In the genomic region with DNA sequence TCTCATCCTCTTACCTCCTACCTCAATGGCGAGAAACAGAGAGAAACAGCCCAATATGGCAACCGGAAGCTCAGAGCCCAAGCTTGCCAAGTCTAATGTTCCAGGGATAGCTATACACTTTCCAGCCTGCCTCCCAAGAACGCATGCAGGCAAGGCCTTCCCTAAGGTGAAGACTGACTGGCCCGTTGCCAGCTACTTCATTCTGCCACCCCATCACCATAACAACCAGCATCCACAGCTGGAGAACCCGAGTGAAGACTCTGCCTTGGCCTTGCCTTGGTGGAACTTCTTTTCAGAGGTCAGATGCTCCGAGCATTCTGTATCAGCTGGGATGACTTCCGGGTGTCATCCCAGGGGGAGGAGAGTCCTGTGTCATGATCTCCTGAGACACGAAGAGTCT, we compare ENCODE assay signal across 19 mouse cellular contexts.
"Had no signal": no experiment of that assay in that cellular context is flagged by ENCODE, and none has a peak within 500 bp of the region (broad histone marks: within the 10 kb centered on the region; RNA-seq: fewer than 3 reads in every experiment).

No protein-coding gene starts in this region.

- H3K27me3 ChIP-seq: kidney, embryonic 15.5 days; limb, embryonic 13.5 days; liver, embryonic 12.5 days; liver, embryonic 15.5 days; midbrain, embryonic 12.5 days; neural tube, embryonic 13.5 days; stomach, embryonic 15.5 days had no signal

- H3K9ac ChIP-seq: kidney, embryonic 15.5 days; limb, embryonic 13.5 days; liver, embryonic 12.5 days; liver, embryonic 15.5 days; midbrain, embryonic 12.5 days; neural tube, embryonic 13.5 days; stomach, embryonic 15.5 days had no signal

- H3K27ac ChIP-seq: kidney, embryonic 15.5 days; limb, embryonic 10.5 days; limb, embryonic 13.5 days; liver, embryonic 12.5 days; liver, embryonic 15.5 days; macrophage; midbrain, embryonic 12.5 days; neural tube, embryonic 13.5 days; stomach, embryonic 15.5 days had no signal

- H3K36me3 ChIP-seq: kidney, embryonic 15.5 days; limb, embryonic 10.5 days; limb, embryonic 13.5 days; liver, embryonic 12.5 days; liver, embryonic 15.5 days; midbrain, embryonic 12.5 days; neural tube, embryonic 13.5 days; stomach, embryonic 15.5 days had no signal

- H3K9me3 ChIP-seq: kidney, embryonic 15.5 days; limb, embryonic 10.5 days; limb, embryonic 13.5 days; liver, embryonic 12.5 days; liver, embryonic 15.5 days; midbrain, embryonic 12.5 days; neural tube, embryonic 13.5 days; stomach, embryonic 15.5 days had no signal

- DNase-seq: kidney, adult 11 months; kidney, adult 8-10 months; kidney, postnatal 10 days; kidney, postnatal 36 days; liver; lung, adult 18-20 months; retina, postnatal 1 day; right cerebral cortex, postnatal 25 days; spleen, adult 18-20 months; thymus, postnatal 25 days had no signal

- H3K4me2 ChIP-seq: kidney, embryonic 15.5 days; limb, embryonic 13.5 days; liver, embryonic 12.5 days; liver, embryonic 15.5 days; midbrain, embryonic 12.5 days; neural tube, embryonic 13.5 days; stomach, embryonic 15.5 days had no signal

- H3K4me1 ChIP-seq: limb, embryonic 10.5 days; limb, embryonic 13.5 days; liver, embryonic 12.5 days; liver, embryonic 15.5 days; stomach, embryonic 15.5 days had no signal

- H3K4me3 ChIP-seq: kidney, embryonic 15.5 days; limb, embryonic 10.5 days; limb, embryonic 13.5 days; liver, embryonic 12.5 days; liver, embryonic 15.5 days; midbrain, embryonic 12.5 days; neural tube, embryonic 13.5 days; stomach, embryonic 15.5 days had no signal

- ATAC-seq: liver, embryonic 12.5 days had no signal
